Mouse (Mus musculus) liver, postnatal 0 days (tissue): Measurements from ENCODE around the gene Khk.

Source experiments
- CTCF ChIP-seq: sonication (generic); IDR thresholded peaks from 2 replicates; pipeline ENCODE4 v1.5.1; 2016; ENCODE audit warnings: antibody characterized with exemption, low read depth
- EP300 ChIP-seq: IDR thresholded peaks from 2 replicates; pipeline ENCODE4 v1.6.1; 2016; ENCODE audit warnings: antibody characterized with exemption, low read depth, mild to moderate bottlenecking

DNA sequence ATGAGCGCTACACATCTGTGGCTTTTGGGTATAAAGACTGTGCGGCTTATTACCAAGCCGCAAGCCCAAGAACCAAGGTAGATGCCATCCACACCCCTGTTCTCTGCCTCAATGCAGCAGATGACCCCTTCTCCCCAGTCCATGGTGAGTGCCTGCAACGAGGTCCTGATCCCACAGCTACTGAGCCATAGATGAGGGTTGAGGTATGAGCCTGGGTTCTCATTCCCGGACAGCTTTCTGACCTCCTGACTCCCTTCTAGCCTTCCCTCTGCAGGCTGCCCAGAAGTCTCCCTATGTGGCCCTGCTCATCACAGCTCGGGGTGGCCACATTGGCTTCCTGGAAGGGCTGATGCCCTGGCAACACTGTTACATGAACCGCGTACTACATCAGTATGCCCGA, 33.3 kb downstream of the Khk start:
- TF ChIP-seq CTCF (no peak), EP300 (no peak)
